Mouse (Mus musculus): Measurements from ENCODE around the gene Letmd1. TPM values are rescaled to one million over a fixed set of nuclear protein-coding genes. Genes with fewer than 3 reads are reported as not detected.
"Not testable (repeated sequence)": the region's sequence is repeated elsewhere in the genome, so short reads cannot be mapped to it uniquely, and the experiment has no call there.

The Letmd1 gene
- polyA plus RNA-seq, 1 experiment from 2014 or later, result 26.3 TPM

GRCm38 (mm10) chr15:100495102-100495501, 26.3 kb downstream of the Letmd1 start, which contains the start of gene Csrnp2:
Csrnp2 (minus strand) TSS chr15:100495488.
- DNase-seq (ENCODE audit: low spot score), result peak; percentile 89

- DNase-seq (ENCODE audit: low spot score), result not testable (repeated sequence)
Measured at GRCm38 (mm10) chr15:100499506-100499905, 30.7 kb downstream of the Letmd1 start.

GRCm38 (mm10) chr15:100508454-100509167, 39.8 kb downstream of the Letmd1 start:
- no peak for DNase-seq (ENCODE audit: low spot score)

- DNase-seq (ENCODE audit: low spot score), result no peak
Measured at GRCm38 (mm10) chr15:100510072-100510471, 41.2 kb downstream of the Letmd1 start.

- no peak for DNase-seq (ENCODE audit: low spot score)
Measured at GRCm38 (mm10) chr15:100513387-100513786, 44.6 kb downstream of the Letmd1 start.

GRCm38 (mm10) chr15:100515121-100515520, 46.3 kb downstream of the Letmd1 start:
- no peak for DNase-seq (ENCODE audit: low spot score)

GRCm38 (mm10) chr15:100520306-100520705, 51.5 kb downstream of the Letmd1 start:
- no peak for DNase-seq (ENCODE audit: low spot score)

- no peak for DNase-seq (ENCODE audit: low spot score)
Measured at GRCm38 (mm10) chr15:100525405-100525804, 56.6 kb downstream of the Letmd1 start.

GRCm38 (mm10) chr15:100527900-100528299, 59.1 kb downstream of the Letmd1 start:
- no peak for DNase-seq (ENCODE audit: low spot score)

Other genes starting within 250 kb of the Letmd1 start
- 47.5 and 66.9 TPM in 2 replicates for gene Atf1, start 241.2 kb upstream of the Letmd1 start, polyA plus RNA-seq (2015; fragmentation: Nextera tagmentation; extraction: Ambion mirVana)
- not detected in 2 replicates for gene Tmprss12, start 188.2 kb upstream of the Letmd1 start, polyA plus RNA-seq (2015; fragmentation: Nextera tagmentation; extraction: Ambion mirVana)
- 4.4 and 6.4 TPM in 2 replicates for gene Mettl7a1, start 164.9 kb upstream of the Letmd1 start, polyA plus RNA-seq (2015; fragmentation: Nextera tagmentation; extraction: Ambion mirVana)
- gene Mettl7a3, start 134.1 kb upstream of the Letmd1 start, polyA plus RNA-seq (2015; fragmentation: Nextera tagmentation; extraction: Ambion mirVana), result 0.13 TPM in 1 of 2 replicates, not detected in the other
- 0.18 TPM in 1 of 2 replicates, not detected in the other for gene Methig1, start 115.9 kb upstream of the Letmd1 start, polyA plus RNA-seq (2015; fragmentation: Nextera tagmentation; extraction: Ambion mirVana)
- not detected in 2 replicates for gene Mettl7a2, start 115.8 kb upstream of the Letmd1 start, polyA plus RNA-seq (2015; fragmentation: Nextera tagmentation; extraction: Ambion mirVana)
- not detected in 2 replicates for gene Higd1c, start 104.5 kb upstream of the Letmd1 start, polyA plus RNA-seq (2015; fragmentation: Nextera tagmentation; extraction: Ambion mirVana)
- gene Gm5475, start 46.9 kb upstream of the Letmd1 start, polyA plus RNA-seq (2015; fragmentation: Nextera tagmentation; extraction: Ambion mirVana), result 0.16 and 0.18 TPM in 2 replicates
- 23.8 and 27.3 TPM in 2 replicates for gene Slc11a2, start 44.0 kb upstream of the Letmd1 start, polyA plus RNA-seq (2015; fragmentation: Nextera tagmentation; extraction: Ambion mirVana)
- 6.3 and 6.6 TPM in 2 replicates for gene Csrnp2, start 26.5 kb downstream of the Letmd1 start, polyA plus RNA-seq (2015; fragmentation: Nextera tagmentation; extraction: Ambion mirVana)
- gene Tfcp2, start 83.0 kb downstream of the Letmd1 start, polyA plus RNA-seq (2015; fragmentation: Nextera tagmentation; extraction: Ambion mirVana), result 7.0 and 8.4 TPM in 2 replicates
- 18.7 and 21.6 TPM in 2 replicates for gene Pou6f1, start 131.0 kb downstream of the Letmd1 start, polyA plus RNA-seq (2015; fragmentation: Nextera tagmentation; extraction: Ambion mirVana)
- gene Dazap2, start 146.3 kb downstream of the Letmd1 start, polyA plus RNA-seq (2015; fragmentation: Nextera tagmentation; extraction: Ambion mirVana), result 266 and 303 TPM in 2 replicates
- 4.8 TPM in 2 replicates for gene Smagp, start 167.9 kb downstream of the Letmd1 start, polyA plus RNA-seq (2015; fragmentation: Nextera tagmentation; extraction: Ambion mirVana)
- 33.1 and 45.9 TPM in 2 replicates for gene Bin2, start 200.5 kb downstream of the Letmd1 start, polyA plus RNA-seq (2015; fragmentation: Nextera tagmentation; extraction: Ambion mirVana)
- 6.2 and 13.1 TPM in 2 replicates for gene Cela1, start 218.9 kb downstream of the Letmd1 start, polyA plus RNA-seq (2015; fragmentation: Nextera tagmentation; extraction: Ambion mirVana)